Mouse (Mus musculus) left cerebral cortex, adult 18-20 months (tissue): Measurements from ENCODE around the gene Tmem201. TPM values are rescaled to one million over a fixed set of nuclear protein-coding genes. Genes with fewer than 3 reads are reported as not detected.
A peak's percentile ranks its signal among the peaks of the same experiment; 100 is the strongest.

ENCODE experiments used
- DNase-seq, 2 experiments: peaks; one replicate each; pipeline ENCODE4 v3.0.0; 2021 to 2022; ENCODE audit warnings: low spot score in 2 of 2, mixed read lengths in 1 of 2
- total RNA-seq, 2 experiments: library from RNA; stranded (reverse); gene quantifications; 2 replicates each; pipeline ENCODE4 v1.2.3; 2021

Tmem201 gene
- total RNA-seq, 2 experiments from 2014 or later, result 61.0 to 64.6 TPM

DNA sequence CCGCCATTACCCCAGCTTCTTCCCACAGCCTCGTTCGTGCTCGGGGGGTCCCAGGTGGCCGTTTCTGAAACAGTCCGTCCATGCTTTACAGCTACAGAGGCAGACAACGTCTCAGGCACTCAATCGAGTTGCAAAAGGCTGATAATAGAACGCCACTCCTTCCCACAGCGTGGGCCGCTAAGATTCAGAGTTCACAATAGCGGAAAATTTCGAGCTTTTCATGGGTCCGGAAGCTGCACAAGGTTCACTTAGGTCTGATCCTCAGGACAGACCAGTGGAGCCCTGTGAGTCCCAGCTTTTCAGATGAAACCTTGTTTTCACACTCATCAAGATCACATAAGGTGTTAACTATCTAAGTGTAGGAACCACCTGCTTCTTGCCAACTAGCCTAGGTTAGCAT, 49.0 kb downstream of the Tmem201 start:
- no peak for DNase-seq

- DNase-seq, result no peak
Measured at GRCm38 (mm10) chr4:149684841-149685623, 52.8 kb downstream of the Tmem201 start.

- DNase-seq, result no peak
Measured at GRCm38 (mm10) chr4:149683875-149684274, 54.0 kb downstream of the Tmem201 start.

- no peak for DNase-seq
Measured at GRCm38 (mm10) chr4:149679056-149679770, 58.6 kb downstream of the Tmem201 start.

DNA sequence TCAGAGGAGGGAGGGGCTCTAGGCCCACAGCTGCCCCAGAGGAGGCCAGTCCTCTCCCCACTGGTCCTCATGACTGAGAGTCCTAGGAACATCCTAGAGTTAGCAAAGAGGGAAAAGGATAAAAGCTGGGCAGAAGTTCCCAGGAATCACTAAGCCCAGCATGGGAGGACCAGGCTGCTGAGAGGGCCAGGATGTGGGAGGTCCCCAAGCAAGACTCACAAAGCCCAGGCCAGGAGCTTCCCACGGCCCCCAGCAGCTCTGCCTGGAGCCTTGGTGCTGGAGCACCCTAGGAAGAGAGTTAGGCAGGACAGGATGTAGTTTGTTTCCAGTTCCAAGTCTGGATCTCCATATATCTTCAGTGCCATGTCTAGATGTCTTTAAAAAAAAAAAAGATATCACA, 59.8 kb downstream of the Tmem201 start:
- DNase-seq, result no peak

GRCm38 (mm10) chr4:149675378-149676261, 62.2 kb downstream of the Tmem201 start:
- DNase-seq, result peak; percentile 78 to 81

GRCm38 (mm10) chr4:149674814-149675377, 62.9 kb downstream of the Tmem201 start:
- DNase-seq, result no peak

GRCm38 (mm10) chr4:149672747-149673146, 65.1 kb downstream of the Tmem201 start:
- no peak for DNase-seq

DNA sequence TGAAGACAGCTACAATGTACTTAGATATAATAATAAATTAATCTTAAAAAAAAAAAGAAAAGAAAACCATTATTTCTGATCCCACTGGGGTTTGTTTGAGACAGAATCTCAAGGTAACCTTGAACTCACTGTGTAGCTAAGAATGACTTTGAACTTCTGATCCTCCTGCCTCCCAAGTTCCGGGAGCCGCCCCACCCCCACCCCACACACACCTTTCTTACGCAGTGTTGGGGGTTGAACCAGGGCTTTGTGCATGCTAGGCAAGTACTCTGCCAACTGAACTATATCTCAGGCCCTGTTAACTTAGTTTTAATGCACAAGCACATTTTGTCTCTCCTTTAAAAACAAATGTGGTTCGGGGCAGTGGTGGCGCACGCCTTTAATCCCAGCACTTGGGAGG, 66.7 kb downstream of the Tmem201 start:
- no peak for DNase-seq

DNA sequence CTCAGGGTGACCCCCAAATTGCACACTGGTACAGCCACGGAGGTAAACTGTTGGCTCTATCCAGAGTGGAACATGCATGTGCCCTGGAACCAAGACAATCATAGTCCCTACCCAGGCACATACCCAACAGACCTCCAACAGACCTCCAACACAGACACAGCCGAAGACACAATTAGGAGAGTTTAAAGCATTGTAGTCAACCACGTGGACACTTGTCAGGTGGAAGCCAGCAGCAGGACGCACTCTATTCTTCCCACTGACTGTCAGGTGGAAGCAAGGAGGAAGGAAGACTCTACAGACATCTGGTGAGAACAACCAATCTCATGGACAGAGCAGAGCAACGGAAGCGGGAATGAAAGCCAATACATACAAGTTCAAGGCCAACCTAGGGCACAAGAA, 72.2 kb downstream of the Tmem201 start:
- no peak for DNase-seq

Other genes starting within 250 kb of the Tmem201 start
- 10 to 100 TPM; 33.0 to 33.3 TPM for gene Ctnnbip1, start 219.8 kb downstream of the Tmem201 start, total RNA-seq
- 1,000 to 10,000 TPM; 1,374 to 1,386 TPM for gene Clstn1, start 151.6 kb downstream of the Tmem201 start, total RNA-seq
- gene Pik3cd, start 35.5 kb downstream of the Tmem201 start, total RNA-seq, result 10 to 100 TPM; 23.8 to 24.9 TPM
- gene Slc25a33, start 36.2 kb upstream of the Tmem201 start, total RNA-seq, result 10 to 100 TPM; 30.5 to 31.8 TPM
- 10 to 100 TPM; 11.1 to 13.8 TPM for gene Spsb1, start 217.0 kb upstream of the Tmem201 start, total RNA-seq